Mouse (Mus musculus): ENCODE results near the gene Rxfp2.

Gene Rxfp2

DNA sequence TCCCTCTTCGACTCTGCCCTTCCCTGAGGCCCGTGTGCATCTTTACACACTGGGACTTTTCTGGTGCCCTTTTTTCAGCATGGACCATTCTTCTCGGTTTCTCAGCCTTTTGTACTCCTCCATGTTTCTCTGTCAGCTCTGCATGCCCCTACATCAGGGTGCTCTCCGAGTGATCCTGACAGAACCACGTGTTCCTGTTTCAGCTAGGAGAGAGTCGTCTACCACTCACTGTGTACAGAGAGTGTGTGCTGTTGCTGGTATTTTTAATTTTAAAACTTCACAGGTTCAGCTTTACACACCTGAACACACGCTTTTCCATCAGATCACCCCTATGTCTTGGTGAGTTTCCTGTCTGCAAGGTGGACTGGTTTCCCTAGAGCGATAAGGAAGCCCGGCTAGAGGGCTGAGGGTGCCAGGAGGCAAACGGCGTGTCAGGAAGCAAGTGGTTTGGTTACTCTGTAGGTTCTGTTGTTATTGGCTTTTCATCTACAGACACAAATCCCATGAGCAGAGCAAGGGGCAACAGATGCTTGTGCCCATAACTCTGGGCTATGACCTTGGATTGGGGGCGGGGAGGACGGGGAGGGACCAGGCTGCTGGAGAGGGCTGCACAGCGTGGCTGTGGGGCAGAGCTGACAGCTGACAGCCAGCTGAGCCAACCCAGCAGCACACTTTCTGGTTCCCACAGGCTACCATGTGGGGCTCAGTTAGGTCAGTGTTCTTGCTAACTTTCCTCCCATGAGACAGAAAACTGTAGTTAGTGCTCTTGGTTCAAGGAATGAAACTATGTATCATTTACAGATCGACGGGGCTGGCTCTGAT, 97.0 kb downstream of the Rxfp2 start:
- DNase-seq (ENCODE audit: low read depth, low spot score) = no peak

DNA sequence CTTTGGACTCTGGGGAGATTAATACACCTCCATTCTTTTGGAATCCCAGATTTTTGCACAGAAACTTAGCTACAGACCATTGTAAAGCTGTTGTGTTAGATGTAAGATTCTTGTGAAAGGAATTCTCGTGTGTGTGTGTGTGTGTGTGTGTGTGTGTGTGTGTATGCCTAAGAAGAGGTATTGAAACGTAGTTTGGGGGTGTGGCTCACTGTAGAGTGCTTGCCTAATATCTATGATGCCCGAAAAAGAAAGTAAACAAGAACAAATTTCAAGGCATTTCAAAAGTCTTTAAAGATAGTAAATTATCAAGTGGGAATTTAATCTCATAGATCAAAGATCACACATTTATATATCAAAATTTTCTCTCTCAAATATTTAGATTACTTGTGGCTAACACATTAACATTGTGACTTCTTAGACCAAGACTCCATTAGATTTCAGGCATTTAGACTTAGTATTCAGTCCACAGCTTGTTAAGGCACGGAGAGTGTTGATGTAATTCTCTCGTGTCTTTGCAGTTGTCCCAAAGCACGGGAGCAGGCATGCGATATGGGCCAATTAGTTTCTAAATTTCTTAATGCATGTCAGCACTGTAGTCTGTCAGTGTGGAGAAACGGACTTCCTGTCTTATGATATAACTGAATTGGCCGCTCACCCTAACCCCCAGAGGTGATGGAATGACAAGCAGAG, 97.9 kb downstream of the Rxfp2 start:
- DNase-seq (ENCODE audit: low read depth, low spot score) = no peak

DNA sequence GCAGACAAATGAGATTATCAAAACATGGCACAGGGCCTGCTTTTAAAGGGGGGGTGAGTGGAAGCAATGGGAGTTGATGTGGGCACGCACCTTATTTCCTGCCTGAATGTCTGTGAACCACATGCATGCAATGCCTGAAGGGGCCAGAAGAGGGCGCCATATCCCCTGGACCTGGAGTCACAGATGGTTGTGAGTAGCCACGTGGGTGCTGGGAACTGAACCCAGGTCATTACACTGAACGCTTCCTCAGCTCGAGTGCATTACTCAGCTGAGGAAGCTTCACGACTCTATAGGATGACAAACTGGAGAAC, 98.4 kb downstream of the Rxfp2 start:
- DNase-seq (ENCODE audit: low read depth, low spot score) = peak; percentile 7

DNA sequence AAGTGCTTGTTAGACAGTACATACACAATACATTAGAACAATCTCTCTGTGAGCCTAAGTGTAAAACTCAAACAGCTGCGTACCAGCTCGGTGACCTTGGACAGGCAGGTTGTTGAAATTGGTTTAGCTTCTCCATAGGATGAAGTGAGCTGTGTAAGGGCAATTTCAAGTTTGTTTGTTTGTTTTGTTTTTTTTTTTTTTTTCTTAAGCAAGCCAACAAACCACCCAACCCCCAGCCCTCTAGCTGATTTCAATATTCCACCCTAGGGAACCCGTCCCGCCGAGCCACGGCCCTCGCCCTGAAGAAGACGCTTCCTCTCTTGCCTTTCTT, 99.6 kb downstream of the Rxfp2 start:
- no peak for DNase-seq (ENCODE audit: low read depth, low spot score)

- no peak for DNase-seq (ENCODE audit: low read depth, low spot score)
Measured at GRCm38 (mm10) chr5:150118455-150119241, 100.2 kb downstream of the Rxfp2 start, which contains the start of gene Fry. Gene Fry (plus strand): TSS chr5:150118645.

- DNase-seq (ENCODE audit: low read depth, low spot score) = no peak
Measured at GRCm38 (mm10) chr5:150120676-150121075, 102.2 kb downstream of the Rxfp2 start.

DNA sequence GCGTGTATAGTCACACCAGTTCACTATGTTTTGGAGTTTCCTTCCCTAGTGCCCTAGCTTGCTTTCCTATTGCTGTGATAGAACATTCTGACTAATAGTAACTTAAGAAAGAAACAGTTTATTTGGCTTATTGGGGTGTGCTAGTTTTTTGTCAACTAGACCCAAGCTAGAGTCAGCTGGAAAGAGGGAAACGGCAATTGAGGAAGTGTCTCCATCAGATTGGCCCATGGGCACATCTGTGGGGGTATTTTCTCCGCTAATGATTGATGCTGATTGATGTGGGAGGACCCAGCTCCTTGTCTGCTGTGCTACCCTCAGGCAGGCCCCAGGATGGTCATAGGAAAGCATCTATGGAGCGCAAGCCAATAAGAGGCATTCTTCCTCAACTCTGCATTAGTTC, 103.6 kb downstream of the Rxfp2 start:
- DNase-seq (ENCODE audit: low read depth, low spot score) = no peak

- no peak for DNase-seq (ENCODE audit: low read depth, low spot score)
Measured at GRCm38 (mm10) chr5:150122571-150122970, 104.1 kb downstream of the Rxfp2 start.

DNA sequence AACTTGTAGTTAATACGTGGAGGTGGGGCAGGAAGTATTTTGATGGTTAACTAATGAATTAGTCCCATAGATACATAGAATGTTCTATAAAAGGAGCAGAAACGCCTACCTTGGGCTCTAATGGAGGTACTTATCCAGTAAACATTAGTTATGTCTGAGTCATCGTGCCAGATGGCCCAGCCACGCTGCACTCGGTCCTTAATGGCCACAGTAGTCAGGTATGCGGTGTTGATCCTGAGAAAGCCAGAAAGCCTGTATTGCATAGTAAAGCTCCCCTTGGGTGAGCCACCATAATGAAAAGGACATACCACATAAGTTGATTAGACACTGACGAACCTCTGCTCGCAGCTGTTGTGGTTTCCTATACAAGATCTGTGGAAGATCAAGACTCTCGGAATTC, 107.4 kb downstream of the Rxfp2 start:
- DNase-seq (ENCODE audit: low read depth, low spot score) = no peak

- no peak for DNase-seq (ENCODE audit: low read depth, low spot score)
Measured at GRCm38 (mm10) chr5:150128432-150128831, 110.0 kb downstream of the Rxfp2 start.

GRCm38 (mm10) chr5:150130144-150130543, 111.7 kb downstream of the Rxfp2 start:
- DNase-seq (ENCODE audit: low read depth, low spot score) = no peak

GRCm38 (mm10) chr5:150131166-150131565, 112.7 kb downstream of the Rxfp2 start:
- DNase-seq (ENCODE audit: low read depth, low spot score) = no peak
